In the genomic region with DNA sequence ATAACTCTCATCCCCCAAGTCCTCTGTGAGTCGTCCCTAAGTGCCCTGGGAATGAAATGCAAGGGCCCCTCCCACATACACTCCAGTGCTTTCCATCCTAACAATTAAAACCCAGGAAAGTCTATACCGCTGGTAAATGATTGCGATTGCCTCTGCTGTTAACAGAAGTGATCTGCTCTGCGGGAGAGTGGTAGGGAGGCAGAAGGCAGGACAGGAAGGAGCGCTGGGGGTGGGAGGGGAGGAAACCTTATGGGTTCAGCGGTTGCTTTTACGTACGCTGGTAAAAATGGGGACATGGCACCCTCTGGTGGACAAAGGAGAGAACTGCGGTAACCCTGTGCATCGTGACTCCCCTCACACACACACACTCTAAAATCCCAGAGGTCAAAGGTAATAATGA, we compare ENCODE assay signal across 7 mouse cellular contexts. TPM values are rescaled to one million over a fixed set of nuclear protein-coding genes. Genes with fewer than 3 reads are reported as not detected.
DNase-seq lines count a peak whose midpoint lies in the region; ATAC-seq lines count a peak whose summit lies in the region.

No protein-coding gene starts in this region.

- WGBS in hindbrain, embryonic 12.5 days = under 1% methylated on average over 10 of the region's 10 CpGs

- DNase-seq in WW6 (ENCODE audit: low read depth, low spot score) = peak; percentile 73
- DNase-seq in cerebellum, adult 8-10 months = peak; percentile 57
- peak; percentile 86 for DNase-seq in forelimb bud, embryonic 11.5 days (ENCODE audit: low read depth, low spot score)
- DNase-seq in layer of hippocampus, postnatal 25 days (ENCODE audit: extremely low spot score in 1 of 2, low spot score in 1 of 2) = peak; percentile 54 to 67
- peak; percentile 71 to 74 for DNase-seq in lung, postnatal 4 days
- peak; percentile 55 for DNase-seq in right cerebral cortex, postnatal 14 days

- H3K4me2 ChIP-seq in hindbrain, embryonic 12.5 days (replicated peaks) = peak overlapping the region; percentile 74

- peaks cover 5% of the 10 kb centered on the region; the same call in 1 of the 2 replicates for H3K4me1 ChIP-seq in hindbrain, embryonic 12.5 days

- ATAC-seq in hindbrain, embryonic 12.5 days (ENCODE audit: low FRiP score) = peak; percentile 85

- H3K4me3 ChIP-seq in hindbrain, embryonic 12.5 days = peak overlapping the region; percentile 33

- H3K9me3 ChIP-seq in hindbrain, embryonic 12.5 days (replicated peaks) = 0 out of 2 replicates have a peak, but pooled peaks cover 4% of the 10 kb centered on the region

- H3K27ac ChIP-seq in hindbrain, embryonic 12.5 days = no peak overlapping the region

- no peaks in the 10 kb centered on the region for H3K27me3 ChIP-seq in hindbrain, embryonic 12.5 days

- H3K9ac ChIP-seq in hindbrain, embryonic 12.5 days = peak overlapping the region; percentile 54; the same call in 1 of the 2 replicates

- H3K36me3 ChIP-seq in hindbrain, embryonic 12.5 days = no peaks in the 10 kb centered on the region

RNA-seq across cellular contexts. Expression of a gene that starts 2.1 kb away (rescaled TPM):
- polyA plus RNA-seq in hindbrain, embryonic 12.5 days (2016; fragmentation: Nextera tagmentation; extraction: Ambion mirVana) = 2.9 and 3.8 TPM in 2 replicates
- total RNA-seq in layer of hippocampus, postnatal 25 days (2021) = 10 to 100 TPM in 1 of 2 experiments, 1 to 10 TPM in 1; 8.6 to 17.9 TPM

RNA-seq across cellular contexts. Expression of a gene that starts 33.5 kb away (rescaled TPM):
- 0.27 and 0.45 TPM in 2 replicates for polyA plus RNA-seq in hindbrain, embryonic 12.5 days (2016; fragmentation: Nextera tagmentation; extraction: Ambion mirVana)
- 1 to 10 TPM; 1.9 to 2.2 TPM for total RNA-seq in layer of hippocampus, postnatal 25 days (2021)

RNA-seq across cellular contexts. Expression of a gene that starts 37.0 kb away (rescaled TPM):
- 28.8 and 31.9 TPM in 2 replicates for polyA plus RNA-seq in hindbrain, embryonic 12.5 days (2016; fragmentation: Nextera tagmentation; extraction: Ambion mirVana)
- total RNA-seq in layer of hippocampus, postnatal 25 days (2021) = 10 to 100 TPM in 1 of 2 experiments, 1 to 10 TPM in 1; 9.5 to 13.5 TPM

RNA-seq across cellular contexts. Expression of a gene that starts 51.8 kb away (rescaled TPM):
- polyA plus RNA-seq in hindbrain, embryonic 12.5 days (2016; fragmentation: Nextera tagmentation; extraction: Ambion mirVana) = not detected in 2 replicates
- not detected for total RNA-seq in layer of hippocampus, postnatal 25 days (2021)

RNA-seq across cellular contexts. Expression of a gene that starts 52.4 kb away (rescaled TPM):
- 11.2 and 12.5 TPM in 2 replicates for polyA plus RNA-seq in hindbrain, embryonic 12.5 days (2016; fragmentation: Nextera tagmentation; extraction: Ambion mirVana)
- 10 to 100 TPM; 69.2 to 93.3 TPM for total RNA-seq in layer of hippocampus, postnatal 25 days (2021)
